Mouse (Mus musculus) CD8-positive naive resting alpha-beta T cell, adult 2 months (primary cell): ENCODE results near the gene Rps6kb1.

Experiments
- DNase-seq, 2 experiments: peaks; one replicate each; pipeline ENCODE4 v3.0.0; 2022; ENCODE audit warnings: low read depth in 2 of 2, low spot score in 2 of 2

Gene Rps6kb1

DNA sequence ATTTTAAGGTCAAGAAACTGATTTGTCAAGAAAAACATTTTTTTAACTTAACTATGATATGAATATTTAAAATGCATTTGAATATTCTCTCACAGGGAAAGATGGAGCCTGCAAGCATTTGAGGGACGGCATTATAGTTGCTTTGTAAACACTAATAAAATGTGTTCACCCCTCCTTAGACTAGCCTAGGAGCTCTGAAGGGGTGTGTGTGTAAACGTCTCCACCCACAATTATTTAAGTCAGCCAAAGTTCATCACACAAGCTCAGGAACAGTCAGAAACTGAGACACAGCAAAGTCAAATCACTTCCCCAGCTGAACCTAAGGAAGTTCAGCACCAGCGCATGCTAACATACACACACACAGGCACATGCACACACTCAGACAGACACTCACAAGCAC is 71.0 kb downstream of the Rps6kb1 start:
- no peak for DNase-seq

DNA sequence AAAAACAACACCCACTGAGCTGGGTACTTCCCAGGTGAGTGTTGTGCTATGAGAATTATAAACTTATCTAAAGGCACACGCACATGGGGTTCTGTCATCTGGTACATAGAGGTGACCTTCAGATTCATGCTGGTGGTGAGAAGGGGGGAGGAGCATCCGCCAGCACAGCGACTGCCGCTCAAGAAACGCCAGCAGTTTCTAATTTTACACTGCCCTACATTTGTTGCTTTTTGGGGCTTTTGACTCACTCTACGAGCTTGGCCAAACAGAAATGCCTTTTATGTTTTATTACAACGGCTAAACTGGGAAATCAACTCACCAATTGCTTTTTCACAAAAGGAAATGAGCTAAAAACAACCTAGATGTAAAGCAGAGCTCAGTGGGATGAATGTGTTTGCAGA is 71.8 kb downstream of the Rps6kb1 start:
- DNase-seq = no peak

GRCm38 (mm10) chr11:86471785-86472184 is 72.8 kb downstream of the Rps6kb1 start:
- DNase-seq = no peak

- DNase-seq = no peak
Measured at GRCm38 (mm10) chr11:86468971-86469370, 75.6 kb downstream of the Rps6kb1 start.

GRCm38 (mm10) chr11:86468345-86468744 is 76.3 kb downstream of the Rps6kb1 start:
- DNase-seq = no peak

GRCm38 (mm10) chr11:86464275-86464674 is 80.3 kb downstream of the Rps6kb1 start:
- DNase-seq = peak; percentile 51 to 66

GRCm38 (mm10) chr11:86462579-86462978 is 82.0 kb downstream of the Rps6kb1 start:
- DNase-seq = no peak

- no peak for DNase-seq
Measured at GRCm38 (mm10) chr11:86458866-86459265, 85.7 kb downstream of the Rps6kb1 start.

DNA sequence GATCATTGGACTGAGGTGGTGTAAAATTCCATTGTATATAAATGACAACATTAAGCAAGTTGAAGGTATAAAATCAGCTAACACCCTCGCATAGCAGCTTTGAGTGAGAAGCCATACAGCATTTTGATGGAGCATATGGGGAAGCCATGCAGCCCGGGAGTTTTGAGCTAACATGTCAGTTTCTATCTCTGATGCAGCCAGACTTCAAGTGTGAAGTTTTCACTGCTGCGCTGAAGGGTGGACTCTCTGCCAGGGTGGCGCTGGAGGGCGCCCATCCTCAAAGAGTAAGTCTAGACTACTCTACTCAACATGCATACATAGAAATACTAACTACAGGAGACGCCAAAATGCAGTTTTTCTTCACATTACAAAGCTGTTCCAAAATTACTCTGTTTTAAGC is 87.1 kb downstream of the Rps6kb1 start:
- DNase-seq = no peak

DNA sequence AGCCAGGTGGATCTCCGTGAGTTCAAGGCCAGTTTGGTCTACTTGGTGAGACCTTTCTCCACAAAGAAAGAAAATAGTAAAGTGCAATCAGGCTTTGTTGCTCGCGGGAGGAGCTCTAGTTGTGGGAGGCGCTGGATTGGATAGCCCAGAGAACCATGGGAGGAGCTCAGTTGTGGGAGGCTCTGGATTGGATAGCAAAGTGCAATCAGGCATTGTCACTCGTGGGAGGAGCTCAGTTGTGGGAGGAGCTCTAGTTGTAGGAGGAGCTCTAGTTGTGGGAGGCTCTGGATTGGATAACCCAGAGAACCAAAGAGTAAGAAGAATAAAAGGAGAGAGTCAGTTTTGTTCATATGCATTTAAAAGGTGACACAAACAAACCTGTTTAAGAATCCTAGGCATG is 90.6 kb downstream of the Rps6kb1 start:
- no peak for DNase-seq
